Mouse (Mus musculus) heart, embryonic 12.5 days (tissue): Measurements from ENCODE around the gene Chp2. TPM values are rescaled to one million over a fixed set of nuclear protein-coding genes. Genes with fewer than 3 reads are reported as not detected.

Experiments used
- ATAC-seq: fragments of 200-750 bp; cut with Nextera tagmentation; 2 replicates; pipeline ENCODE4 v1.8.0; 2017; ENCODE audit warnings: moderate TSS enrichment, moderate library complexity; ENCODE audit not compliant: insufficient number of reproducible peaks, low FRiP score
- H3K27ac ChIP-seq: fragments of 300-500 bp; sonication (generic); 2 replicates; pipeline ENCODE4 v1.5.1; 2016; ENCODE audit warnings: mild to moderate bottlenecking, moderate library complexity; ENCODE audit not compliant: poor library complexity, severe bottlenecking
- H3K27me3 ChIP-seq: fragments of 300-500 bp; sonication (generic); replicated peaks from 2 replicates; pipeline ENCODE4 v1.6.1; 2016; ENCODE audit warnings: mild to moderate bottlenecking, moderate library complexity
- H3K36me3 ChIP-seq: fragments of 300-500 bp; sonication (generic); 2 replicates; pipeline ENCODE4 v1.6.1; 2016; ENCODE audit warnings: mild to moderate bottlenecking, moderate library complexity
- H3K4me1 ChIP-seq: fragments of 300-500 bp; sonication (generic); replicated peaks from 2 replicates; pipeline ENCODE4 v1.6.1; 2016; ENCODE audit warnings: mild to moderate bottlenecking
- H3K4me2 ChIP-seq: fragments of 300-500 bp; sonication (generic); 2 replicates; pipeline ENCODE4 v1.6.1; 2016; ENCODE audit warnings: mild to moderate bottlenecking, moderate library complexity
- H3K4me3 ChIP-seq: fragments of 300-500 bp; sonication (generic); 2 replicates; pipeline ENCODE4 v1.5.1; 2016; ENCODE audit warnings: mild to moderate bottlenecking
- H3K9ac ChIP-seq: fragments of 300-500 bp; sonication (generic); 2 replicates; pipeline ENCODE4 v1.6.1; 2016; ENCODE audit warnings: mild to moderate bottlenecking, moderate library complexity
- H3K9me3 ChIP-seq: fragments of 300-500 bp; sonication (generic); replicated peaks from 2 replicates; pipeline ENCODE4 v1.6.1; 2016; ENCODE audit warnings: mild to moderate bottlenecking, moderate library complexity
- WGBS: fragments of 180-500 bp; shearing (Covaris S2); methylation state at CpG from one replicate; pipeline ENCODE4 v1.1.7; 2016; 5-methylcytosine and 5-hydroxymethylcytosine counted together
- polyA plus RNA-seq: library from polyadenylated mRNA; unstranded; fragments of >200 nt; fragmentation: Nextera tagmentation; extraction: Ambion mirVana; gene quantifications from 2 replicates; pipeline ENCODE4 v1.2.1, GENCODE M21; 2016

The Chp2 gene
- polyA plus RNA-seq, 1 experiment from 2014 or later: 0.15 TPM

- 46% methylated on average over 2 of the region's 2 CpGs for WGBS
- peak overlapping the region; percentile 36; the same call in 1 of the 2 replicates for H3K27ac ChIP-seq
- 0 out of 2 replicates have a peak, but pooled peaks have one; percentile 36 for ATAC-seq
Observed at GRCm38 (mm10) chr7:122203936-122204335, 15.4 kb upstream of the Chp2 start.

GRCm38 (mm10) chr7:122206121-122206520 lies 13.2 kb upstream of the Chp2 start:
- WGBS: 66% methylated on average over 2 of the region's 2 CpGs

More at GRCm38 (mm10) chr7:122203936-122204335, 15.4 kb upstream of the Chp2 start:
- Histone ChIP-seq H3K4me1 (no peaks in the 10 kb centered on the region), H3K9ac (no peak overlapping the region), H3K4me2 (no peak overlapping the region), H3K36me3 (no peaks in the 10 kb centered on the region), H3K4me3 (no peak overlapping the region), H3K27me3 (no peaks in the 10 kb centered on the region), H3K9me3 (no peaks in the 10 kb centered on the region)

DNA sequence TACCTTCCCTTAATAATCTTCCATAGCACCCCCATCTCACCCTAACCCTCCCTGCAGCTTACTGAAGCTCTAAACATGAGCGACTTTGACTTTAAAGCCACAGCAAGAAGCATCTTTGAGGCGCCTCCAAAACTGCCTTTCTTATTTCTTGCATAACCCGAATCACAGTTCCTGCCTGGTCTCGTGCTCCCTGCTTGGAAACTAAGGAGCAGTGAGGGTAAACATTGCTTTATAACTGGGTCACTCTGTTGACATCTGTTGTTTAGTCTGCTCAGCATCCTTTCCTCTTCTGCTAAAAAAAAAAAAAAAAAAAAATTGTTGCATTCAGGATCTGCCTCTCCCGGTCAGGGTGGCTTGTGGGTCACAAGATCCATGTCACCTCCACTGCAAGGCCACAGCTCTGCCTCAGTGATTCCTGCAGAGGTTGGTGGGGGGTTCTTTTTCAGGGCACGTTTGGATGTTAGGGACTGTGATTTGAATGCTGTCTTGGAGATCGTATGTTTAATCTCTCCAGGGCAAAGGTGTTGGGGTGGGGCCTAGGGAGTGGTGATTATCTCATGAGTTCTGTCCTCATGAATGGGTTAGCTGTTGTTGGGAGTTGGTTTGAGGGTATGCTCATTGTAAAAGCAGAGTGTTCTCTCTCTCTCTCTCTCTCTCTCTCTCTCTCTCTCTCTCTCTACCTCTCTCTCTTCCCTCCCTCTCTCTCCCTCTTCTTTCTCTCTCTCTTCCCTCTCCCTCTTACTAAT lies 10.8 kb upstream of the Chp2 start:
- H3K9ac ChIP-seq: no peak overlapping the region
- no peaks in the 10 kb centered on the region for H3K4me1 ChIP-seq
- H3K4me2 ChIP-seq: no peak overlapping the region
- no peak for ATAC-seq
- no peaks in the 10 kb centered on the region for H3K36me3 ChIP-seq
- H3K27me3 ChIP-seq: no peaks in the 10 kb centered on the region
- 47% methylated on average over 7 of the region's 7 CpGs for WGBS
- no peak overlapping the region for H3K27ac ChIP-seq
- H3K9me3 ChIP-seq: no peaks in the 10 kb centered on the region
- H3K4me3 ChIP-seq: no peak overlapping the region

More at GRCm38 (mm10) chr7:122206121-122206520, 13.2 kb upstream of the Chp2 start:
- Histone ChIP-seq H3K27me3 (no peaks in the 10 kb centered on the region), H3K36me3 (no peaks in the 10 kb centered on the region), H3K4me3 (no peak overlapping the region), H3K9ac (no peak overlapping the region), H3K4me1 (no peaks in the 10 kb centered on the region), H3K4me2 (no peak overlapping the region), H3K9me3 (no peaks in the 10 kb centered on the region), H3K27ac (no peak overlapping the region)
- ATAC-seq: no peak

DNA sequence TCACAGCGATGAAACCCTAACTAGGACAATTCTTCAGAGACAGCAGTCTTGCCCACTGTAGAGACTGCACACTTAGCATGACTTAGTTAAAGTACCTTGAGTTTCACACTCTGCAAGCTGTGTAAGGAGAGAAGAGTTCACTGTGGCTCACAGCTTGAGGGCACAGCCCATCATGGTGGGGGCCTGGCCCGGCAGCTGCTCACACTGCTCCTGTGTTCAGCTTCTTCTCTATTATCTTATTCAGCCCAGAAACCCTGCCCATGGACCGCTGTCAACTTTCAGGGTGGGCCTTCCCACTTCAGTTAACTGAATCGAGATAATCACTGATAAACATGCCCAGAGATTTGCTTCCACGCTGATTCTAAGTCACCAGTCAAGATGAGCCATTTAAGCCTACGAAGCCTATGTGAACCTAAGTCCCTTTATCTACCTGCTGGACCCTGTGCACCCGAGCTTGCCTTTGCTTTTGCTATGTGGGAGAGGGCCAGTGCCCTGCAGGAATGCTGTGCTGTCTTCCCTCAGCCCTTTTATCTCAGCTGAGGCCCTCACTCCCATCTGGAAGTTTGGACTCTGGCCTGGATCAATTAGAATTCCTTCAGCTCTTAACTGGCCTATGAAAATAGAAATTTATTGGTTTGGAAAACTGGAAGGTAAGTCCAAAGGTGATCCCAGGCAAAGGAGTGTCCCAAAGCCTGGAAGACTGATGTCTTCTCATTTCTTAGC lies 6.9 kb downstream of the Chp2 start:
- ATAC-seq: no peak
- Histone ChIP-seq H3K4me2 (no peak overlapping the region), H3K27ac (no peak overlapping the region), H3K4me1 (no peaks in the 10 kb centered on the region), H3K4me3 (no peak overlapping the region), H3K9ac (no peak overlapping the region), H3K9me3 (no peaks in the 10 kb centered on the region), H3K36me3 (no peaks in the 10 kb centered on the region), H3K27me3 (no peaks in the 10 kb centered on the region)
- 60% methylated on average over 7 of the region's 7 CpGs for WGBS

GRCm38 (mm10) chr7:122226744-122227143 lies 7.4 kb downstream of the Chp2 start:
- Histone ChIP-seq H3K4me2 (no peak overlapping the region), H3K27me3 (no peaks in the 10 kb centered on the region), H3K27ac (no peak overlapping the region), H3K4me3 (no peak overlapping the region), H3K36me3 (no peaks in the 10 kb centered on the region), H3K4me1 (no peaks in the 10 kb centered on the region), H3K9ac (no peak overlapping the region), H3K9me3 (no peaks in the 10 kb centered on the region)
- 81% methylated on average over 4 of the region's 4 CpGs for WGBS
- no peak for ATAC-seq

GRCm38 (mm10) chr7:122229306-122229705 lies 10.0 kb downstream of the Chp2 start:
- no peak overlapping the region for H3K4me3 ChIP-seq
- no peaks in the 10 kb centered on the region for H3K27me3 ChIP-seq
- H3K36me3 ChIP-seq: no peaks in the 10 kb centered on the region
- WGBS: 57% methylated on average over 3 of the region's 3 CpGs
- H3K4me1 ChIP-seq: no peaks in the 10 kb centered on the region
- no peak for ATAC-seq
- H3K4me2 ChIP-seq: no peak overlapping the region
- H3K9ac ChIP-seq: no peak overlapping the region
- no peak overlapping the region for H3K27ac ChIP-seq
- H3K9me3 ChIP-seq: no peaks in the 10 kb centered on the region

DNA sequence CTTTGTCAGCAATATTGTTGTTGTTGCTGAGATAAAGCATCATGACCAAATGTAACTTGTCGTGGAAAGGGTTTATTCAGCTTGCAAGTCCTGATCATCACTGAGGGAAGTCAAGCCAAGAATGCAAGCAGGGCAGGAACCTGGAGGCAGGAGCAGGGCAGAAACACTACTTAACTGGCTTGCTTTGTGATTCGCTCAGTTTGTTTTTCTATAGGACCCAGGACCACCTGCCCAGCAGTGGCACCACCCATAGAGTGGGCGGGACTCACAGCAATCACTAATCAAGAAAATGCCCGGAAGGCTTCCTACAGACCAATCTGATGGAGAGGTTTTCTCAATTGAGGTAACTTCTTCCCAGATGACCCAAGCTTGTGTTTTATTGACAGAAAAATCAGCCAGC lies 10.6 kb downstream of the Chp2 start:
- ATAC-seq: no peak
- no peaks in the 10 kb centered on the region for H3K36me3 ChIP-seq

DNA sequence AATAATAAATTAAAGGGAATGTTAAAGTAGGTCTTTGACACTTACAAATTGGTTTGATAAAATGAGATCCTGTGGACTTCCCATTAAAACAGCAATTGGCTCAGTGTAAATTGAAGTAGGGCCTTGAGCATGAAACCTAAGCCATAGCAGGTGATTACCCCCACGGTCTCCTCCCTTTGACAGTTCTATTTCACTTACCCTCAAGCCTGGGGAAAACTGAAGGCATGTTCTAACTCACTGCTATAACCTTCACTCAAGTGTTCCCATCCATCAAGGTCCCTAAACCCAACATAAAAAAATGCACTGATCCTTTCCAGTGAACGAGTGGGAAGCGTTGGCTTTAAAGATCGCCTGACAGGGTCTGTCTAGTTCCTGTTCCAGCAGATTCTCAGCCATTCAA lies 11.6 kb downstream of the Chp2 start:
- H3K4me2 ChIP-seq: no peak overlapping the region
- no peaks in the 10 kb centered on the region for H3K4me1 ChIP-seq
- ATAC-seq: no peak

More for the DNA sequence above, 10.6 kb downstream of the Chp2 start:
- H3K4me1 ChIP-seq: no peaks in the 10 kb centered on the region
- 65% methylated on average over 4 of the region's 4 CpGs for WGBS
- H3K4me2 ChIP-seq: no peak overlapping the region
- H3K9ac ChIP-seq: no peak overlapping the region
- no peaks in the 10 kb centered on the region for H3K9me3 ChIP-seq
- no peak overlapping the region for H3K27ac ChIP-seq
- no peak overlapping the region for H3K4me3 ChIP-seq
- no peaks in the 10 kb centered on the region for H3K27me3 ChIP-seq

GRCm38 (mm10) chr7:122238939-122239338 lies 19.6 kb downstream of the Chp2 start:
- H3K9me3 ChIP-seq: no peaks in the 10 kb centered on the region
- no peaks in the 10 kb centered on the region; the same call in 1 of the 2 replicates for H3K27me3 ChIP-seq
- no peaks in the 10 kb centered on the region for H3K4me1 ChIP-seq
- H3K9ac ChIP-seq: no peak overlapping the region
- H3K4me3 ChIP-seq: no peak overlapping the region
- 91% methylated on average over 2 of the region's 2 CpGs for WGBS
- H3K4me2 ChIP-seq: no peak overlapping the region
- no peak overlapping the region for H3K27ac ChIP-seq
- no peak for ATAC-seq
- no peaks in the 10 kb centered on the region for H3K36me3 ChIP-seq

More for the DNA sequence above, 11.6 kb downstream of the Chp2 start:
- Histone ChIP-seq H3K27me3 (no peaks in the 10 kb centered on the region), H3K9ac (no peak overlapping the region), H3K9me3 (no peaks in the 10 kb centered on the region), H3K36me3 (no peaks in the 10 kb centered on the region), H3K27ac (no peak overlapping the region), H3K4me3 (no peak overlapping the region)
- 73% methylated on average over 4 of the region's 4 CpGs for WGBS

DNA sequence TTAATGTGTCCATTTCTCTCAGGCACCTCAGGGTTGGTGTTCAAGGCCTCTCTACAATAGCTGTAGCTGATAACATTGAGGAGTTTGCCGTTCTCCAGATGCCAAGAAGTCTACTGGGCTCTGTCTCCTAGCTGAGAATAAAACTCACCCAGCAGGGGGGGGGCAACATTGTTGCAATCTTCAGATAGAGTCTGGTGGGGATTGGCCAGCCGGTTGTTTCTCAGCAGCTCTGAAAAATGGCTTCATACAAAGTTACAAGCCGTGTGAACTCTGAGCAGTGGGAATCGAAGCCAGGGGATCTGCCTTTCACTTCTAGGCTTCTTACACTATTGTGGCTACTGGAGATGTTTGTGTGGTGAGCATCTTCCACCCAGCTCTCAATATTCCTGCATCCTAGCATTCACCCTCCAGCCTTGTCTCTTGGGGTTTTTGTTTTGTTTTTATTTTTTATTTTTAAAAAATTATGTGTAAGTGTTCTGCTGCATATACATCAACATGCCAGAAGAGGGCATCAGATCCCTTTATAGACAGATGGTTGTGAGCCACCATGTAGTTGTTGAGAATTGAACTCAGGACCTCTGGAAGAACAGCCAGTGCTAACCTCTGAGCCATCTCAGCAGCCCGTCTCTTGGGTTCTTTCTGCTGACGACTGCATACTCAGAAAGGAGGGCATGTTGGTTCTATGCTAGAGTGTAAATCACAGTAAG lies 21.3 kb downstream of the Chp2 start:
- Histone ChIP-seq H3K9me3 (no peaks in the 10 kb centered on the region), H3K27me3 (no peaks in the 10 kb centered on the region; the same call in 1 of the 2 replicates), H3K27ac (no peak overlapping the region), H3K36me3 (no peaks in the 10 kb centered on the region), H3K4me2 (no peak overlapping the region), H3K4me3 (no peak overlapping the region), H3K9ac (no peak overlapping the region), H3K4me1 (no peaks in the 10 kb centered on the region)
- no peak for ATAC-seq
- WGBS: 67% methylated on average over 6 of the region's 6 CpGs

DNA sequence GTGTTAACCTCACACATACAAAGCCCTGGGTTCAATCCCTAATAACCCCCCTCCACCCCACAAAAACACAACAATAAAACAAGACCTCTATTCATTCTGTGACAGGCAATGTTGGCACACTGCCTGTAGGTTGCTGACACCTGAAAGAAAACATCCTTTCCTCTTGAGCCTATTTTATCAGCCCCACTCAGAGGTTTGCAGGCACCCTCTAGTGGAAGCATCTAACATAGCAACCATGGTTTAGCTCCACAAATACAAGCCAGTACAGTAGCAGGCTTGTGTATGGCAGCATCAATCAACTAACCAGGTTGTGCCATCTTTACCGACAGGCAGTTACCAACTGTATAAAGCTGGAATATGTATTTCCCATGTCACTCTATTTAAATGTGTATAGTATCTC lies 23.0 kb downstream of the Chp2 start:
- Histone ChIP-seq H3K27ac (no peak overlapping the region), H3K4me2 (no peak overlapping the region), H3K9me3 (no peaks in the 10 kb centered on the region), H3K27me3 (no peaks in the 10 kb centered on the region; the same call in 1 of the 2 replicates), H3K4me1 (no peaks in the 10 kb centered on the region), H3K9ac (no peak overlapping the region), H3K4me3 (no peak overlapping the region), H3K36me3 (no peaks in the 10 kb centered on the region)
- ATAC-seq: no peak
- 43% methylated on average over 1 of the region's 1 CpGs for WGBS
